Mouse (Mus musculus) lung, postnatal 0 days (tissue): ENCODE measurements around the gene Rem2. TPM values are rescaled to one million over a fixed set of nuclear protein-coding genes. Genes with fewer than 3 reads are reported as not detected.

Experiments
- ATAC-seq: fragments of 200-750 bp; cut with Nextera tagmentation; 2 replicates; pipeline ENCODE4 v1.8.0; 2017; ENCODE audit warnings: moderate library complexity
- DNase-seq: peaks from one replicate; pipeline ENCODE4 v3.0.0-alpha.2; 2016; ENCODE audit warnings: low spot score
- H3K27ac ChIP-seq: fragments of 300-500 bp; sonication (generic); 2 replicates; pipeline ENCODE4 v1.5.1; 2014; ENCODE audit warnings: antibody characterized with exemption, mild to moderate bottlenecking, low read length, mixed read lengths
- H3K27me3 ChIP-seq: fragments of 300-500 bp; sonication (generic); replicated peaks from 2 replicates; pipeline ENCODE4 v1.6.1; 2014; ENCODE audit warnings: low read length, mixed read lengths; ENCODE audit not compliant: insufficient read depth
- H3K36me3 ChIP-seq: fragments of 300-500 bp; sonication (generic); 2 replicates; pipeline ENCODE4 v1.6.1; 2014; ENCODE audit warnings: low read length, mixed read lengths; ENCODE audit not compliant: insufficient read depth
- H3K4me1 ChIP-seq: fragments of 300-500 bp; sonication (generic); 2 replicates; pipeline ENCODE4 v1.6.1; 2014; ENCODE audit warnings: antibody characterized with exemption, low read depth, low read length, mixed read lengths; ENCODE audit not compliant: insufficient read depth
- H3K4me2 ChIP-seq: fragments of 300-500 bp; sonication (generic); replicated peaks from 2 replicates; pipeline ENCODE4 v1.6.1; 2014; ENCODE audit warnings: low read depth, mild to moderate bottlenecking, low read length, moderate library complexity, mixed read lengths
- H3K4me3 ChIP-seq: fragments of 300-500 bp; sonication (generic); 2 replicates; pipeline ENCODE4 v1.5.1; 2014; ENCODE audit warnings: low read depth, low read length
- H3K9ac ChIP-seq: fragments of 300-500 bp; sonication (generic); replicated peaks from 2 replicates; pipeline ENCODE4 v1.6.1; 2014; ENCODE audit warnings: low read depth, mild to moderate bottlenecking
- H3K9me3 ChIP-seq: fragments of 300-500 bp; sonication (generic); 2 replicates; pipeline ENCODE4 v1.6.1; 2016; ENCODE audit warnings: low read length, mixed read lengths
- CTCF ChIP-seq: IDR thresholded peaks from 2 replicates; pipeline ENCODE4 v1.5.1; 2016; ENCODE audit warnings: antibody characterized with exemption, mild to moderate bottlenecking
- EP300 ChIP-seq: IDR thresholded peaks from 2 replicates; pipeline ENCODE4 v1.6.1; 2016; ENCODE audit warnings: antibody characterized with exemption, mild to moderate bottlenecking, control low read depth
- WGBS: fragments of 180-500 bp; shearing (Covaris S2); extraction: QIAGEN DNeasy Blood & Tissue Kit; methylation state at CpG from one replicate; pipeline ENCODE4 v1.1.7; 2014; 5-methylcytosine and 5-hydroxymethylcytosine counted together
- polyA plus RNA-seq: library from polyadenylated mRNA; unstranded; fragments of >200 nt; fragmentation: Nextera tagmentation; extraction: Ambion mirVana; gene quantifications from 2 replicates; pipeline ENCODE4 v1.2.1, GENCODE M21; 2015

The Rem2 gene
- polyA plus RNA-seq, 1 experiment from 2014 or later, result 16.0 TPM

GRCm38 (mm10) chr14:54523600-54523999 lies 47.7 kb downstream of the Rem2 start:
- TF ChIP-seq CTCF (peak; percentile 57), EP300 (no peak)
- H3K27me3 ChIP-seq, result no peaks in the 10 kb centered on the region
- ATAC-seq (no peak), DNase-seq (peak; percentile 49)
- no peak overlapping the region for H3K4me3 ChIP-seq
- 0 out of 2 replicates have a peak, but pooled peaks cover 2% of the 10 kb centered on the region for H3K4me1 ChIP-seq
- no peaks in the 10 kb centered on the region for H3K9me3 ChIP-seq
- no peak overlapping the region for H3K27ac ChIP-seq
- no peaks in the 10 kb centered on the region for H3K36me3 ChIP-seq
- no peak overlapping the region for H3K4me2 ChIP-seq
- 31% methylated on average over 6 of the region's 6 CpGs for WGBS
- no peak overlapping the region for H3K9ac ChIP-seq

- ATAC-seq (peak; percentile 41), DNase-seq (peak; percentile 16)
- Histone ChIP-seq H3K27ac (no peak overlapping the region), H3K4me1 (0 out of 2 replicates have a peak, but pooled peaks cover 2% of the 10 kb centered on the region), H3K9ac (no peak overlapping the region), H3K27me3 (no peaks in the 10 kb centered on the region), H3K4me2 (peak overlapping the region; percentile 49), H3K36me3 (no peaks in the 10 kb centered on the region), H3K4me3 (no peak overlapping the region), H3K9me3 (no peaks in the 10 kb centered on the region)
- 2% methylated on average over 17 of the region's 18 CpGs for WGBS
- TF ChIP-seq EP300 (no peak), CTCF (no peak)
These were observed 51.5 kb downstream of the Rem2 start for GRCm38 (mm10) chr14:54527227-54528006.

- Histone ChIP-seq H3K27me3 (no peaks in the 10 kb centered on the region), H3K4me3 (no peak overlapping the region), H3K36me3 (no peaks in the 10 kb centered on the region), H3K27ac (no peak overlapping the region), H3K4me2 (no peak overlapping the region), H3K9me3 (no peaks in the 10 kb centered on the region), H3K9ac (no peak overlapping the region), H3K4me1 (0 out of 2 replicates have a peak, but pooled peaks cover 2% of the 10 kb centered on the region)
- DNase-seq, result no peak
- 19% methylated on average over 5 of the region's 5 CpGs for WGBS
- no peak for ATAC-seq
- TF ChIP-seq CTCF (no peak), EP300 (no peak)
These were observed 52.1 kb downstream of the Rem2 start for GRCm38 (mm10) chr14:54528007-54528393.

- Histone ChIP-seq H3K4me1 (0 out of 2 replicates have a peak, but pooled peaks cover 2% of the 10 kb centered on the region), H3K9ac (no peak overlapping the region), H3K4me3 (no peak overlapping the region), H3K4me2 (no peak overlapping the region), H3K36me3 (no peaks in the 10 kb centered on the region), H3K27me3 (no peaks in the 10 kb centered on the region), H3K27ac (no peak overlapping the region), H3K9me3 (no peaks in the 10 kb centered on the region)
- DNase-seq (peak; percentile 84), ATAC-seq (peak; percentile 83)
- 10% methylated on average over 17 of the region's 17 CpGs for WGBS
- TF ChIP-seq CTCF (peak; percentile 88), EP300 (no peak)
These were observed 52.7 kb downstream of the Rem2 start for GRCm38 (mm10) chr14:54528446-54529111.

Other genes starting within 250 kb of the Rem2 start
- 420 and 466 TPM in 2 replicates for gene Dad1, start 222.0 kb upstream of the Rem2 start, polyA plus RNA-seq
- 77.8 and 81.2 TPM in 2 replicates for gene Abhd4, start 221.9 kb upstream of the Rem2 start, polyA plus RNA-seq
- gene Olfr49, start 191.2 kb upstream of the Rem2 start, polyA plus RNA-seq, result 0.04 TPM in 2 replicates
- gene Oxa1l, start 115.3 kb upstream of the Rem2 start, polyA plus RNA-seq, result 31.5 and 35.0 TPM in 2 replicates
- gene Slc7a7, start 58.3 kb upstream of the Rem2 start, polyA plus RNA-seq, result 20.7 and 24.3 TPM in 2 replicates
- gene Mrpl52, start 49.2 kb upstream of the Rem2 start, polyA plus RNA-seq, result 251 and 266 TPM in 2 replicates
- 150 and 155 TPM in 2 replicates for gene Mmp14, start 44.5 kb upstream of the Rem2 start, polyA plus RNA-seq
- gene Lrp10, start 12.0 kb upstream of the Rem2 start, polyA plus RNA-seq, result 92.5 and 96.5 TPM in 2 replicates
- gene Prmt5, start 41.4 kb downstream of the Rem2 start, polyA plus RNA-seq, result 21.2 and 24.3 TPM in 2 replicates
- 22.1 and 24.2 TPM in 2 replicates for gene Haus4, start 78.5 kb downstream of the Rem2 start, polyA plus RNA-seq
- gene Ajuba, start 101.5 kb downstream of the Rem2 start, polyA plus RNA-seq, result 40.0 and 46.4 TPM in 2 replicates
- 3.8 and 6.2 TPM in 2 replicates for gene 4931414P19Rik, start 129.9 kb downstream of the Rem2 start, polyA plus RNA-seq
- 231 and 251 TPM in 2 replicates for gene Psmb5, start 141.9 kb downstream of the Rem2 start, polyA plus RNA-seq
- gene Psmb11, start 145.3 kb downstream of the Rem2 start, polyA plus RNA-seq, result 0.04 TPM in 1 of 2 replicates, not detected in the other
- not detected in 2 replicates for gene Gm17606, start 164.9 kb downstream of the Rem2 start, polyA plus RNA-seq
- gene Cdh24, start 165.3 kb downstream of the Rem2 start, polyA plus RNA-seq, result 0.32 and 0.50 TPM in 2 replicates
- gene 1700123O20Rik, start 210.1 kb downstream of the Rem2 start, polyA plus RNA-seq, result 63.0 and 67.5 TPM in 2 replicates
- 74.0 and 82.5 TPM in 2 replicates for gene Acin1, start 210.8 kb downstream of the Rem2 start, polyA plus RNA-seq
- 0.20 and 0.25 TPM in 2 replicates for gene Gm29776, start 222.7 kb downstream of the Rem2 start, polyA plus RNA-seq
- gene Cebpe, start 236.1 kb downstream of the Rem2 start, polyA plus RNA-seq, result 0.58 and 0.69 TPM in 2 replicates